Mouse (Mus musculus): ENCODE measurements around the gene Vwa5b2.
A peak's percentile ranks its signal among the peaks of the same experiment; 100 is the strongest.

The Vwa5b2 gene

GRCm38 (mm10) chr16:20589366-20589938 lies at the start of gene Vwa5b2:
Gene Vwa5b2 (plus strand): TSS chr16:20589471.
- DNase-seq (ENCODE audit: low spot score) = no peak

- no peak for DNase-seq (ENCODE audit: low spot score)
Observed at GRCm38 (mm10) chr16:20539649-20540048, 49.6 kb upstream of the Vwa5b2 start.

GRCm38 (mm10) chr16:20540438-20540837 lies 48.8 kb upstream of the Vwa5b2 start:
- no peak for DNase-seq (ENCODE audit: low spot score)

- DNase-seq (ENCODE audit: low spot score) = no peak
Observed at GRCm38 (mm10) chr16:20545696-20546095, 43.6 kb upstream of the Vwa5b2 start.

GRCm38 (mm10) chr16:20547423-20547822 lies 41.8 kb upstream of the Vwa5b2 start:
- DNase-seq (ENCODE audit: low spot score) = no peak

- peak; percentile 98 for DNase-seq (ENCODE audit: low spot score)
Observed at GRCm38 (mm10) chr16:20548096-20548948, 40.9 kb upstream of the Vwa5b2 start, which contains the start of gene Abcf3. Gene Abcf3 (plus strand): TSS chr16:20548577.

GRCm38 (mm10) chr16:20549161-20549560 lies 40.1 kb upstream of the Vwa5b2 start:
- DNase-seq (ENCODE audit: low spot score) = no peak

- DNase-seq (ENCODE audit: low spot score) = no peak
Observed at GRCm38 (mm10) chr16:20551691-20552090, 37.6 kb upstream of the Vwa5b2 start.

GRCm38 (mm10) chr16:20552594-20552993 lies 36.7 kb upstream of the Vwa5b2 start:
- no peak for DNase-seq (ENCODE audit: low spot score)

GRCm38 (mm10) chr16:20555000-20555399 lies 34.3 kb upstream of the Vwa5b2 start:
- no peak for DNase-seq (ENCODE audit: low spot score)

- DNase-seq (ENCODE audit: low spot score) = no peak
Observed at GRCm38 (mm10) chr16:20557381-20557780, 31.9 kb upstream of the Vwa5b2 start.

GRCm38 (mm10) chr16:20565075-20565474 lies 24.2 kb upstream of the Vwa5b2 start:
- no peak for DNase-seq (ENCODE audit: low spot score)

GRCm38 (mm10) chr16:20589939-20590679 lies 838 bp downstream of the Vwa5b2 start:
- DNase-seq (ENCODE audit: low spot score) = no peak

- no peak for DNase-seq (ENCODE audit: low spot score)
Observed at GRCm38 (mm10) chr16:20590680-20591038, 1.4 kb downstream of the Vwa5b2 start.

GRCm38 (mm10) chr16:20591076-20591705 lies 1.9 kb downstream of the Vwa5b2 start:
- DNase-seq (ENCODE audit: low spot score) = no peak

GRCm38 (mm10) chr16:20595060-20595673 lies 5.9 kb downstream of the Vwa5b2 start:
- DNase-seq (ENCODE audit: low spot score) = no peak

- no peak for DNase-seq (ENCODE audit: low spot score)
Observed at GRCm38 (mm10) chr16:20595737-20596136, 6.5 kb downstream of the Vwa5b2 start.

- no peak for DNase-seq (ENCODE audit: low spot score)
Observed at GRCm38 (mm10) chr16:20596687-20597441, 7.6 kb downstream of the Vwa5b2 start.

GRCm38 (mm10) chr16:20600511-20600910 lies 11.2 kb downstream of the Vwa5b2 start:
- no peak for DNase-seq (ENCODE audit: low spot score)

- no peak for DNase-seq (ENCODE audit: low spot score)
Observed at GRCm38 (mm10) chr16:20604705-20605104, 15.4 kb downstream of the Vwa5b2 start.
